Mouse (Mus musculus) embryonic facial prominence, embryonic 13.5 days (tissue): Measurements from ENCODE around the gene Clmn. TPM values are rescaled to one million over a fixed set of nuclear protein-coding genes. Genes with fewer than 3 reads are reported as not detected.

Experiments
- ATAC-seq: fragments of 200-750 bp; cut with Nextera tagmentation; 2 replicates; pipeline ENCODE4 v1.8.0; 2017; ENCODE audit warnings: low read depth; ENCODE audit not compliant: insufficient number of reproducible peaks, insufficient read depth, low FRiP score, low TSS enrichment
- H3K27ac ChIP-seq: fragments of 300-500 bp; sonication (generic); 2 replicates; pipeline ENCODE4 v1.5.1; 2015; ENCODE audit warnings: moderate library complexity, mild to moderate bottlenecking, inconsistent platforms
- H3K27me3 ChIP-seq: fragments of 300-500 bp; sonication (generic); 2 replicates; pipeline ENCODE4 v1.6.1; 2015; ENCODE audit warnings: mild to moderate bottlenecking, inconsistent platforms
- H3K36me3 ChIP-seq: fragments of 300-500 bp; sonication (generic); 2 replicates; pipeline ENCODE4 v1.6.1; 2015; ENCODE audit warnings: mild to moderate bottlenecking, inconsistent platforms
- H3K4me1 ChIP-seq: fragments of 300-500 bp; sonication (generic); 2 replicates; pipeline ENCODE4 v1.6.1; 2015; ENCODE audit warnings: inconsistent platforms
- H3K4me2 ChIP-seq: fragments of 300-500 bp; sonication (generic); 2 replicates; pipeline ENCODE4 v1.6.1; 2015; ENCODE audit warnings: moderate library complexity, mild to moderate bottlenecking, inconsistent platforms
- H3K4me3 ChIP-seq: fragments of 300-500 bp; sonication (generic); 2 replicates; pipeline ENCODE4 v1.5.1; 2015; ENCODE audit warnings: mild to moderate bottlenecking, inconsistent platforms
- H3K9ac ChIP-seq: fragments of 300-500 bp; sonication (generic); 2 replicates; pipeline ENCODE4 v1.6.1; 2015; ENCODE audit warnings: mild to moderate bottlenecking, inconsistent platforms
- H3K9me3 ChIP-seq: fragments of 300-500 bp; sonication (generic); 2 replicates; pipeline ENCODE4 v1.6.1; 2016; ENCODE audit warnings: inconsistent platforms
- WGBS: fragments of 180-500 bp; shearing (Covaris S2); methylation state at CpG from one replicate; pipeline ENCODE4 v1.1.7; 2015; ENCODE audit warnings: mixed read lengths; 5-methylcytosine and 5-hydroxymethylcytosine counted together
- polyA plus RNA-seq: library from polyadenylated mRNA; unstranded; fragments of >200 nt; fragmentation: Nextera tagmentation; extraction: Ambion mirVana; gene quantifications from 2 replicates; pipeline ENCODE4 v1.2.1, GENCODE M21; 2015

The Clmn gene
- polyA plus RNA-seq, 1 experiment from 2014 or later: 4.3 TPM

GRCm38 (mm10) chr12:104810923-104811443, 53.9 kb downstream of the Clmn start:
- no peaks in the 10 kb centered on the region for H3K27me3 ChIP-seq
- no peaks in the 10 kb centered on the region for H3K36me3 ChIP-seq
- ATAC-seq: no peak
- H3K9me3 ChIP-seq: no peaks in the 10 kb centered on the region
- no peak overlapping the region for H3K4me2 ChIP-seq
- no peak overlapping the region for H3K4me3 ChIP-seq
- no peak overlapping the region for H3K9ac ChIP-seq
- WGBS: 68% methylated on average over 7 of the region's 7 CpGs
- H3K27ac ChIP-seq: no peak overlapping the region
- H3K4me1 ChIP-seq: peaks cover 34% of the 10 kb centered on the region

DNA sequence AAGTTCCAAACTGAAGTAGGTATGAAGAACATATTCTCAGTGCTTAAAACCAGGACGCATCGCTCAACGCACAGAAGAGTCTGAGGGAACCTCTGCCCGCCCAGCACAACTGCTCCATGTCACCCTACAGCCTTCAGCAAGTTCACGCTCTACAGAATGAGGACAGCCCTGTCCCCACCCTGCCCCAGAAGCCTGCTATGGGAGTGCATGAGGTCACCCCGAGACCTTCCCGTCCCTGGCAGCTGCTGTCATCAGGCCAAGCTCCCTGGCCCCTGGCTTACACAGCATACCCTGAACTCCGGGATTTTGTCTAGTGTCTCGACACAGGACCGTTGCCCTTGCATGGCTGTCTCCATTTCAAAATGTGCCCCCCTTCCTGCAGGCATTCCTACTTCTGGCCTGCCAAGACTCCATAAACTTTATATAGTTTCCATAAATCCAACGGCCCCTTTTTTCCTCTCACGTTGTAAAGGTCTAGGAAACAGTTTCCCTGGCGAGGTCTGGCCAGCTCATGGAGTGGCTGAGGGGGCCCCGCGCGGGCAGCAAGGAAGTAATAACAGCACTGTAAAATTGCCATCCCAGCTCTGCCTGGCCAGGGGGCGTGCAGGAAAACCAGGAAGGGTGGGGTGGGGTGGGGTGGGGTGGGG, 56.3 kb downstream of the Clmn start:
- no peaks in the 10 kb centered on the region for H3K27me3 ChIP-seq
- peaks cover 22% of the 10 kb centered on the region for H3K4me1 ChIP-seq
- H3K36me3 ChIP-seq: no peaks in the 10 kb centered on the region
- no peak overlapping the region for H3K4me3 ChIP-seq
- H3K9ac ChIP-seq: no peak overlapping the region
- H3K4me2 ChIP-seq: no peak overlapping the region
- WGBS: 76% methylated on average over 17 of the region's 17 CpGs
- no peak for ATAC-seq
- H3K9me3 ChIP-seq: no peaks in the 10 kb centered on the region; the same call in 1 of the 2 replicates
- H3K27ac ChIP-seq: no peak overlapping the region

DNA sequence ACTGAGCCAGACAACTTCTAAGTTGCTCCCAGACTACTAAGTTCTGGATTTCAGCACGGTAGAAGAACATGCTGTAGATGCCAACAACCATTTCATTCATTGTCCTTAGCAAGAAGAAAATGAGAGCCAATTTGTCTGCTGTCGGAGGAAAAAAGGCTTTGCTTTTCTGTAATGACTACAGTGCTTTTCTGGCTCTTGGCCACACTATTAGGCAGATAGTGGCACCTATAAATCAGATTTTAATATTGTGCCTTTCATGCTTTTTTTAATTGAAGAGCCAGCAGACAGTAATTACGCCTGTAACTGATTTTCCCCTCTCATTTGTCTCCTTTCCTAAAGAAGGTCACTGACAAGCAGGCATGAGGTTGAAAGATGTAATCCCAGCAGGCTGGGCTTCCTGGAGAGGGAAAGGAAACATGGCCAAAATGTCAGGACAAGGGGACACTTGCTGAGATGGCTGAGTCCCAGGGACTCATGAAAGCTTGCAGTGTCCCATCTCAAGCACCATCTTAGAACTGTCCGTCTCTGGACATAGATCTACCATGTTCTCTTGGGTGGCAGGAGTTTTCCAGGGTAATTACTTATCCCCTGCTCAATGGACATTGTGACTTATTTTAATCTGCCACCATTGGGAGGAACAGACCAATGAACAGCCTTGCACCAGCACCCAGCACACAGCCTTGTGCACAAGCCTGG, 58.0 kb downstream of the Clmn start:
- 73% methylated on average over 4 of the region's 4 CpGs for WGBS
- H3K4me3 ChIP-seq: no peak overlapping the region
- H3K4me2 ChIP-seq: no peak overlapping the region
- no peak overlapping the region for H3K27ac ChIP-seq
- no peaks in the 10 kb centered on the region; the same call in 1 of the 2 replicates for H3K9me3 ChIP-seq
- H3K36me3 ChIP-seq: no peaks in the 10 kb centered on the region
- no peak overlapping the region for H3K9ac ChIP-seq
- H3K4me1 ChIP-seq: peaks cover 36% of the 10 kb centered on the region
- ATAC-seq: no peak
- no peaks in the 10 kb centered on the region for H3K27me3 ChIP-seq

DNA sequence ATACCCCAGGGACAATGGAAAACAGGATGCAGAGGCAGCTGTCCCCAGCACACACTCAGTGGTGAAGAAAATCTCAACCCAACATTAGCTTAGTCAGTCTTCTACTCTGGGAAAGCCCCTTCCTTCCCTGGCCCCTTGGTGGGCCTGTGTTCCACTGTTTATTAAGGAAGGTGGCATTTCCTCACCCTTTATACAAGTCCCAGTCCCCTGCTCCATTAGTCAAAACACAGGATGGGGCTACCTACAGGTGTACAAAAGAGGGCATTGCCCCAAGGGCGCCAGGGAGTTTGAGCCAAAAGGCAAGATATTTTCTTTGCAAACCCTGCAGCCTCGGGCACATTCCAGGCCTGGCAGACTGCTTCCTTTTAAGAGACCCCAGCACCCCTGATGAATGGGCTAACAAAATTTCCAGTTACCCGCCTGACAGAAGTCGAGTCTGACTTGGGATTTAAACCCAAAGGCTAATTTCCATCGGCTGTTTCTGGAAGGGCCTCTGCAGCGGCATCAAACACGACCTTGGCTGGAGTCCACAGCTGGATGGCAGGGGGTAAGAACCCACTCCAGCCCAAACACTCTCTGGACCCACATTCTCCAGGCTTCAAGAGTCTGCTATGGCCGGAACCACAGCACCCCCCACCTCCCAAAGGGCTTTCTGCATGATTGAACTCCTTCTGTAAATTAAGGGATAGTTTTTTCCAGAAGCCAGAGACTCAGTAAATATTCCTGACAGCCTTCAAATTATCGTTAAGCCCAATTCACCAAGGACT, 63.2 kb downstream of the Clmn start:
- Histone ChIP-seq H3K9me3 (peaks cover 12% of the 10 kb centered on the region), H3K4me3 (no peak overlapping the region), H3K4me2 (no peak overlapping the region; the same call in 1 of the 2 replicates), H3K36me3 (peaks cover 29% of the 10 kb centered on the region), H3K4me1 (peaks cover 22% of the 10 kb centered on the region), H3K27me3 (no peaks in the 10 kb centered on the region), H3K9ac (no peak overlapping the region; the same call in 1 of the 2 replicates), H3K27ac (peak overlapping the region; percentile 72)
- no peak for ATAC-seq
- 16% methylated on average over 9 of the region's 9 CpGs for WGBS

DNA sequence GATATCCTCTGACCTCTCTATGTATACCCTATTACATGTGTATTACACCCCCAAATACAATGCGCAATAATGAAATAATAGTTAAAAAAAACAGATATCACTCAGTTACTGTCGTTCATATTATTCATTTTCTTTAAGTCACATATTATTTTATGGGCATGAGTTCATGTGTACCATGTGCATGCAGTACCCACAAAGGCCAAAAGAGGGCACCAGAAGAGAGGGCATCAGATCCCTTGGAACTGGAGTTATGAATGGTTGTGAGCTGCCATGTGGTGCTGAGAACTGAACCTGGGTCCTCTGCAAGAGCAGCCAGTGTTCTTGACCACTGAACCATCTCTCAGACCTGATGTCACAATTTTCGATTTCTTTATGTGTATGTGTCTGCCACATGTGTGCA, 65.5 kb downstream of the Clmn start:
- Histone ChIP-seq H3K4me2 (no peak overlapping the region), H3K4me3 (no peak overlapping the region), H3K36me3 (peaks cover 29% of the 10 kb centered on the region), H3K9me3 (peaks cover 12% of the 10 kb centered on the region), H3K9ac (no peak overlapping the region), H3K27me3 (no peaks in the 10 kb centered on the region), H3K27ac (no peak overlapping the region), H3K4me1 (peaks cover 22% of the 10 kb centered on the region)
- ATAC-seq: no peak
- WGBS: 94% methylated on average over 3 of the region's 3 CpGs

DNA sequence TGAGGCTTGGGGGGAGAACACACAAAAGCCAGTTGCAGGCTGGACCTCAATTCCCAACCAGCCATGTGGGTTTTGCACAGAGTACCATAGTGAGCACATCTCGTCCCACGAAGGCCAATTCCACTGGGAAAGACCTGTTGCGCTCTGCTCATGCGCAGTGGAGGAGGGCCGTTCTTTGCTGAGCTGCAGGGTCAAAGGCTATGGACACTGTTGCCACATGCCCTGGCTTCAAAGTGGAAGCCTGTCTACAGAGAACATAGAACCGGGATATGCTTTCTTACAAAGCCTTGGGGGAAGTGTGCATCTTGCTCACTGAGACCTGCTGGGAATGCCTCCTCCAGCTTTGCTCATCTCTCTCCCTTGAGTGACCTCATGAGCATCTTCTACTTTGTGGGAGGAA, 67.0 kb downstream of the Clmn start:
- peaks cover 25% of the 10 kb centered on the region for H3K4me1 ChIP-seq
- 90% methylated on average over 6 of the region's 6 CpGs for WGBS
- no peak overlapping the region; the same call in 1 of the 2 replicates for H3K27ac ChIP-seq
- H3K27me3 ChIP-seq: no peaks in the 10 kb centered on the region
- no peak for ATAC-seq
- no peak overlapping the region for H3K9ac ChIP-seq
- H3K4me3 ChIP-seq: no peak overlapping the region
- peaks cover 12% of the 10 kb centered on the region for H3K9me3 ChIP-seq
- peaks cover 29% of the 10 kb centered on the region for H3K36me3 ChIP-seq
- H3K4me2 ChIP-seq: no peak overlapping the region

- no peak for ATAC-seq
- peaks cover 32% of the 10 kb centered on the region for H3K36me3 ChIP-seq
- H3K9me3 ChIP-seq: peaks cover 12% of the 10 kb centered on the region
- no peaks in the 10 kb centered on the region for H3K27me3 ChIP-seq
- no peak overlapping the region for H3K4me2 ChIP-seq
- H3K27ac ChIP-seq: no peak overlapping the region
- WGBS: 86% methylated on average over 11 of the region's 11 CpGs
- H3K4me1 ChIP-seq: peaks cover 14% of the 10 kb centered on the region
- H3K4me3 ChIP-seq: no peak overlapping the region
- no peak overlapping the region for H3K9ac ChIP-seq
These were observed 68.1 kb downstream of the Clmn start for GRCm38 (mm10) chr12:104796635-104797378.

DNA sequence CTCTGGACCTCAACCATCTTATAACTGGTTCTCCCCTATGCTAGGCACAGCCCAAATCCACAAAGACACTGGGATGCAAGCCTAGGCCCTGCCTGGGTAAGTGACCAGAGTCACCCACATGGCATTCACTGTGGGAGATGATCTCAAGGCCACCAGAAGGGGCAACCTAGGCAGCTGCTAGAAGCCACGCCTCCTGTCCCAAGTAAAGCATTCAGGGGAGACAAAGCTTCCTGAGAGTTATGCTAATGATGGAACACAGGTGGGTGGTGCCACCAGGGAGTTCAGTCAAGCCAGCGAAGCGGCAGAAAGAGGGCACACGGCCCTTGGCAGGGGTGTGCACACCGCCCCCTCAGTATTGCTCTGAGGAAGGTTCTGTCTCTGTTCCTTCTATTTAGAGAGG, 69.9 kb downstream of the Clmn start:
- 67% methylated on average over 5 of the region's 5 CpGs for WGBS
- 0 out of 2 replicates have a peak, but pooled peaks have one; percentile 40 for ATAC-seq
- peaks cover 7% of the 10 kb centered on the region; the same call in 1 of the 2 replicates for H3K4me1 ChIP-seq
- no peak overlapping the region for H3K27ac ChIP-seq
- no peaks in the 10 kb centered on the region for H3K27me3 ChIP-seq
- no peak overlapping the region for H3K9ac ChIP-seq
- H3K9me3 ChIP-seq: peaks cover 12% of the 10 kb centered on the region
- H3K4me2 ChIP-seq: no peak overlapping the region
- H3K4me3 ChIP-seq: no peak overlapping the region
- H3K36me3 ChIP-seq: peaks cover 39% of the 10 kb centered on the region

DNA sequence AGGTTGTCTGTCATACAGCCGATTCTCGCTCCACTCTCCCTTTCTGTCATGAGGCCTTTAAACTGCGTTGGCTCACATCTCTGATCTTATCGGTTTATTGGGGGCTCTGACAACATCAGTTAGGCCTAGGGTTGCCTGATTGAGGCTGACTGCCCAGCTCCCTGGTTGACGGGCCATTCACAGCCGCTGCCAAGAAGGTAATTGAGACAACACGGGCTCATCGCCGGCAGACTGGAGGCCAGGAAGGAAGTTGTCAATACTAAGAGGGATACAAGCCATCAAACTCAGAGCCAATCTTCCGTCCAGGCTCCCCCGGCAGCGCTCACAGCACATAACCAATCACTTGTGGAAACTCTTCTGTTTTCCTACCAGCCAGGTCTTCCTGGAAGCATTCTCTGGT, 71.4 kb downstream of the Clmn start:
- no peaks in the 10 kb centered on the region for H3K27me3 ChIP-seq
- H3K9me3 ChIP-seq: peaks cover 5% of the 10 kb centered on the region; the same call in 1 of the 2 replicates
- peaks cover 34% of the 10 kb centered on the region for H3K36me3 ChIP-seq
- 35% methylated on average over 12 of the region's 12 CpGs for WGBS
- ATAC-seq: no peak
- H3K4me1 ChIP-seq: peaks cover 7% of the 10 kb centered on the region; the same call in 1 of the 2 replicates
- H3K27ac ChIP-seq: no peak overlapping the region
- no peak overlapping the region for H3K4me2 ChIP-seq
- no peak overlapping the region for H3K4me3 ChIP-seq
- no peak overlapping the region for H3K9ac ChIP-seq

DNA sequence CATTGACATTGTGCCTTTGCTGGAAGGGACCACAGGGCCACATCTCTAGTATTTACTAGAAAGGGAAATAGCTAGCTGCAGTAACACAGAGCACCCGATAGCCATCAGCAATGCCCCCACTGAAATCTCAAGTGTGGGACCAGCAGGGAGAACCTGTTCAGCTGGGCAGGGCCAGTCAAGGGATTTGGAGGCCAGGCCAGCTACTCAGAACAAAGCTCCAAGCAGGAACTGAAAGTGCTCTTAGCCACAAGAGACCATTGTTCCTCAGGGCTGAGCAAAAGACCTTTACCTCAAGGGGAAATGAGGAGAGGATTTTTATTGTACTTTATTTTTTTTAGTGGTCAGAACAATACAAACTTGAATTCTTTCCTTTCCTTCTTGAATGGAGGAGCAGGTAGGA, 87.3 kb downstream of the Clmn start:
- no peak for ATAC-seq
- Histone ChIP-seq H3K4me3 (no peak overlapping the region), H3K27ac (no peak overlapping the region), H3K9me3 (no peaks in the 10 kb centered on the region), H3K27me3 (no peaks in the 10 kb centered on the region), H3K4me2 (no peak overlapping the region), H3K36me3 (peaks cover 40% of the 10 kb centered on the region), H3K4me1 (peaks cover 11% of the 10 kb centered on the region), H3K9ac (no peak overlapping the region)
- WGBS: 80% methylated on average over 1 of the region's 1 CpGs

GRCm38 (mm10) chr12:104771941-104772340, 92.9 kb downstream of the Clmn start:
- no peak overlapping the region for H3K9ac ChIP-seq
- WGBS: 78% methylated on average over 2 of the region's 2 CpGs
- no peak overlapping the region for H3K4me3 ChIP-seq
- no peak for ATAC-seq
- H3K4me2 ChIP-seq: no peak overlapping the region
- H3K36me3 ChIP-seq: peaks cover 10% of the 10 kb centered on the region; the same call in 1 of the 2 replicates
- H3K4me1 ChIP-seq: peaks cover 11% of the 10 kb centered on the region
- H3K9me3 ChIP-seq: no peaks in the 10 kb centered on the region
- H3K27me3 ChIP-seq: no peaks in the 10 kb centered on the region
- H3K27ac ChIP-seq: no peak overlapping the region
